Mouse (Mus musculus) hindbrain, embryonic 12.5 days (tissue): Measurements from ENCODE around the gene Kansl3. TPM values are rescaled to one million over a fixed set of nuclear protein-coding genes. Genes with fewer than 3 reads are reported as not detected.

Experiments used
- ATAC-seq: fragments of 200-750 bp; cut with Nextera tagmentation; 2 replicates; pipeline ENCODE4 v1.8.0; 2017; ENCODE audit warnings: moderate TSS enrichment; ENCODE audit not compliant: low FRiP score
- H3K27ac ChIP-seq: fragments of 300-500 bp; sonication (generic); 2 replicates; pipeline ENCODE4 v1.5.1; 2016; ENCODE audit warnings: mild to moderate bottlenecking
- H3K27me3 ChIP-seq: fragments of 300-500 bp; sonication (generic); 2 replicates; pipeline ENCODE4 v1.6.1; 2016; ENCODE audit warnings: mild to moderate bottlenecking
- H3K36me3 ChIP-seq: fragments of 300-500 bp; sonication (generic); 2 replicates; pipeline ENCODE4 v1.6.1; 2016; ENCODE audit warnings: mild to moderate bottlenecking
- H3K4me1 ChIP-seq: fragments of 300-500 bp; sonication (generic); 2 replicates; pipeline ENCODE4 v1.6.1; 2016
- H3K4me2 ChIP-seq: fragments of 300-500 bp; sonication (generic); replicated peaks from 2 replicates; pipeline ENCODE4 v1.6.1; 2016; ENCODE audit warnings: mild to moderate bottlenecking
- H3K4me3 ChIP-seq: fragments of 300-500 bp; sonication (generic); 2 replicates; pipeline ENCODE4 v1.5.1; 2016; ENCODE audit warnings: mild to moderate bottlenecking
- H3K9ac ChIP-seq: fragments of 300-500 bp; sonication (generic); 2 replicates; pipeline ENCODE4 v1.6.1; 2016; ENCODE audit warnings: mild to moderate bottlenecking, moderate library complexity
- H3K9me3 ChIP-seq: fragments of 300-500 bp; sonication (generic); replicated peaks from 2 replicates; pipeline ENCODE4 v1.6.1; 2016; ENCODE audit warnings: mild to moderate bottlenecking
- WGBS: fragments of 180-500 bp; shearing (Covaris S2); methylation state at CpG from one replicate; pipeline ENCODE4 v1.1.7; 2016; 5-methylcytosine and 5-hydroxymethylcytosine counted together
- polyA plus RNA-seq: library from polyadenylated mRNA; unstranded; fragments of >200 nt; fragmentation: Nextera tagmentation; extraction: Ambion mirVana; gene quantifications from 2 replicates; pipeline ENCODE4 v1.2.1, GENCODE M21; 2016

Kansl3 gene
- polyA plus RNA-seq = 44.5 and 45.4 TPM in 2 replicates

DNA sequence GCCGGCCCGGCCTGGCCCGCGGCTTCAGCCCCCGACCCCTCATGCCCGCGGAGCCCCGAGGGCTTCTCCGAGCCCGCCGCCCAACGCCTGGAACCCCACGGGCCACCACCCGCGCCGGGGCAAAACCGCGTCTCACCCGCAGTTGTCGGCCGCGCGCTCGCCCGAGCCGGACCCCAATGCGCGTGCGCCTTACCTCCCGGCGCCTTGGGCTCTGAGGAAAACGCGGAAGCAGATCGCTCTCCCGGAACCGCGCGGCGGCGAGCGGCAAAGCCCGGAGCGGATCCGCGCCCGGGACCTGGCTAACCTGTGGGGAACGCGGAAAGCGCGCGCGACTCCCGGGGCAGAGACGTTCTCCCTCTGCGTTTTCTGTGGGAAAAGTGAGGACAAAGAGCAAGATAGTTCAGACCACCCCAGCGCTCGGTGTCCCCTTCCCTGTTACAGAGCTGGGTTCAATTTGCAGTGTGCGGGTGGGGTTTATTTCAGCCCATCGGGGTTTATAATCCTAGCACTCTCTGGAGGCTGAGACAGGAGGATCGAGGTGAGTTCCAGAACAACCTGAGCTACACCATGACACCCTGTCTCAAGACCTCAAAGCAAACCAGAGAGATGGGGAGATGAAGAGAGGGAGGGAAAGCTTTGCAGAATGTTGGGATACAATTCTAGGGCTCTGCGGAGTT lies at the start of gene Kansl3:
TSS of gene Kansl3 (minus strand) at position 213 of the 677 bp plus-strand sequence.
- ATAC-seq = peak; percentile 81
- Histone ChIP-seq H3K4me2 (peak within 1 kb of the TSS; percentile 69), H3K4me1 (peaks cover 10% of the 10 kb centered on the region), H3K27ac (peak within 1 kb of the TSS; percentile 64), H3K9ac (peak within 1 kb of the TSS; percentile 95), H3K4me3 (peak within 1 kb of the TSS; percentile 83), H3K36me3 (peaks cover 12% of the 10 kb centered on the region), H3K9me3 (no peaks in the 10 kb centered on the region), H3K27me3 (no peaks in the 10 kb centered on the region)
- 3% methylated on average over 61 of the region's 61 CpGs for WGBS

- H3K9me3 ChIP-seq = no peaks in the 10 kb centered on the region
- no peak overlapping the region for H3K4me2 ChIP-seq
- H3K4me3 ChIP-seq = no peak overlapping the region
- no peaks in the 10 kb centered on the region for H3K36me3 ChIP-seq
- 79% methylated on average over 6 of the region's 6 CpGs for WGBS
- no peak overlapping the region for H3K27ac ChIP-seq
- H3K9ac ChIP-seq = no peak overlapping the region
- ATAC-seq = no peak
- no peaks in the 10 kb centered on the region for H3K27me3 ChIP-seq
- H3K4me1 ChIP-seq = peaks cover 9% of the 10 kb centered on the region; the same call in 1 of the 2 replicates
Observed at GRCm38 (mm10) chr1:36404531-36404930, 35.5 kb upstream of the Kansl3 start.

GRCm38 (mm10) chr1:36401509-36401908 lies 32.5 kb upstream of the Kansl3 start:
- Histone ChIP-seq H3K4me2 (no peak overlapping the region), H3K36me3 (no peaks in the 10 kb centered on the region), H3K27ac (no peak overlapping the region), H3K27me3 (no peaks in the 10 kb centered on the region), H3K4me1 (peaks cover 9% of the 10 kb centered on the region; the same call in 1 of the 2 replicates), H3K9me3 (no peaks in the 10 kb centered on the region), H3K4me3 (no peak overlapping the region), H3K9ac (no peak overlapping the region)
- ATAC-seq = peak; percentile 56
- 60% methylated on average over 4 of the region's 4 CpGs for WGBS

DNA sequence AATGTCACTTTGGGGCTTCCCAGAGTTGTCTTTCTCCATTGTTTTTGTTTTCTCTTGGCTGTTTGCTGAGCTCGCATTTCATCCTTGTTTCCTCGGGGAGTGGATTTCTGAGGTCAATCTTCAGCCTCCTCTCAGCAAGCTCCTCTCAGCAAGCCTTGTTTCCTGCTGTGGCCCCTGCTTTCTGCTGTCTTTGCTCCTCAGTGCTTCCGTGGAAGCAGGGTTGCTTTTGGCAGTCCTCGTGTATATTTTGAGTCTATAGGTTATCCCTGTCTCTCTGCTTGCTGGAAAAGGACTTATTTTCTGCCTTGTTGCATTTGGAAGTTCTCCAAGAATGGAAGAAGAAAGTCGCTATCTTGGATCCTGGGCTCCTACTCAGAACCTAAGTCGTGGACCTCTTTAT lies 28.1 kb upstream of the Kansl3 start:
- Histone ChIP-seq H3K27ac (no peak overlapping the region), H3K36me3 (no peaks in the 10 kb centered on the region), H3K4me1 (peaks cover 9% of the 10 kb centered on the region; the same call in 1 of the 2 replicates), H3K4me3 (no peak overlapping the region), H3K9ac (no peak overlapping the region), H3K4me2 (no peak overlapping the region), H3K9me3 (no peaks in the 10 kb centered on the region), H3K27me3 (no peaks in the 10 kb centered on the region)
- WGBS = 20% methylated on average over 6 of the region's 6 CpGs
- no peak for ATAC-seq

- WGBS = 71% methylated on average over 4 of the region's 4 CpGs
Observed at GRCm38 (mm10) chr1:36379582-36379981, 10.6 kb upstream of the Kansl3 start.

GRCm38 (mm10) chr1:36378880-36379279 lies 9.9 kb upstream of the Kansl3 start:
- Histone ChIP-seq H3K27ac (no peak overlapping the region), H3K9ac (no peak overlapping the region), H3K4me1 (no peaks in the 10 kb centered on the region), H3K4me2 (no peak overlapping the region), H3K9me3 (no peaks in the 10 kb centered on the region), H3K4me3 (no peak overlapping the region), H3K27me3 (no peaks in the 10 kb centered on the region), H3K36me3 (no peaks in the 10 kb centered on the region)
- 78% methylated on average over 6 of the region's 6 CpGs for WGBS
- ATAC-seq = no peak

More at GRCm38 (mm10) chr1:36379582-36379981, 10.6 kb upstream of the Kansl3 start:
- H3K27ac ChIP-seq = no peak overlapping the region
- H3K4me2 ChIP-seq = no peak overlapping the region
- no peaks in the 10 kb centered on the region for H3K27me3 ChIP-seq
- H3K9ac ChIP-seq = no peak overlapping the region
- no peaks in the 10 kb centered on the region for H3K4me1 ChIP-seq
- no peak for ATAC-seq
- no peaks in the 10 kb centered on the region for H3K9me3 ChIP-seq
- H3K36me3 ChIP-seq = no peaks in the 10 kb centered on the region
- no peak overlapping the region for H3K4me3 ChIP-seq

DNA sequence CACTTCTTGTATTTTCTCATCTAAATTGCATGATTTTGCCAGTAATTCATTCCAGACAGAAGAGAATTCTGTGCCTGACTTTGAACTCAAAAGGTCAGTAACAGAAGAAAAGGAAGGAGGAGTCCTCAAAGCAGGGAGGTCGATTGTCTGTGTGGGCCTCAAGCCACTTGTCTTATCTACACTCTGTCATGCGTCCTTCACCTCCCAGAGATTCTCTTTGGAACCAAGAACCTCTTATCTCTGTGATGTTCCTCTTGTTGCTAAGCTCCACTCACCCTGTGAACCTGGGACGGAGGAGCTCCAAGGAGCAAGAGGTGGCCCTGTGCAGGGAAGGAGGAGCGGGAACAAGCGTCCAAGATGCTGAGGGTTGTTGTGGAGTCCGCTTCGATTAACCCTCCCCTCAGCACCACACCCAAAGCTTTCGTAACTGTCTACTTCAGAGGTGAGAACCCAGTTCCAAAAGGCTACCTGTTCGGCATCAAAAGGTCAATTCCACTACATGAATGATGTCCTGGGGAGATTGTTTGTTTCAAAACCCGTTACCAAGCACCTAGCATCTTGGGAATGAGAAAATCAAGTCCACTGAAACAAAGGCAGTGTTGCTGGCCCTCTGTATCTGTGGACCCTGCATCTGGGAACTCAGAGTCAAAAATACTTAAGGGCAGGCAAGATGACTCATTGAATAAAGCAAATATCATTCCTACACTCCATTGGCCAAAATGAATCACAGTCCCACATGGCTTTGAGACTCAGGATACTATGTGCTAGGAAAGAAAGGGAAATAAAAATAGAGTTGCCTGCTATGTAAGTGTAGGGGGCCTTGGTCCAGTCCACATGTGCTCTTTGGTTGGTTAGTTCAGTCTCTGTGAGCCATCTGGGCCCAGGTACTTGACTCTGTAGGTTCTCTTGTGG lies 3.2 kb upstream of the Kansl3 start, which contains the start of gene Fer1l5:
TSS of gene Fer1l5 (plus strand) at position 358 of the 912 bp plus-strand sequence.
- H3K9ac ChIP-seq = no peak within 1 kb of the TSS
- H3K27me3 ChIP-seq = no peaks in the 10 kb centered on the region
- H3K36me3 ChIP-seq = no peaks in the 10 kb centered on the region
- no peaks in the 10 kb centered on the region for H3K9me3 ChIP-seq
- H3K4me3 ChIP-seq = no peak within 1 kb of the TSS
- peaks cover 10% of the 10 kb centered on the region for H3K4me1 ChIP-seq
- no peak within 1 kb of the TSS for H3K4me2 ChIP-seq
- no peak within 1 kb of the TSS for H3K27ac ChIP-seq
- WGBS = 83% methylated on average over 10 of the region's 10 CpGs
- ATAC-seq = no peak

DNA sequence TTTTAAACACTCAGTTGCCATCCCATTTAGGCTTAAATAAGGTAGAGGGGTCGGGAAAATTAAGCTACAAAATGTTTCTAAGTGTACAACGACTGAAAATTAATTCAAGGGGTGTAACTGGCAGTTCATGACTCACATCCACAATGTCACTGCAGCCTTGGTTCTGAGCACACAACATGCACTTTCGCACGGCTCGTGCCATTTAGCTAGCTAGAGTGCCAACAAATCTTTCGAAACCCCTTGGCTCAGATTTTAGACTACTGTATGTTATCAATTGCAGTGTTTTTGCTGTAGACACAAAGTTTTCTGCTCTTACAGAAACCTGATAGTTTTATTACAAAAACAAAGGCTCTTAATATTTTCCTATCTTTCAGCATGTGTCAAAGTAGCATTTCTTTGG lies 1.9 kb upstream of the Kansl3 start:
- Histone ChIP-seq H3K4me1 (peaks cover 10% of the 10 kb centered on the region), H3K4me3 (no peak overlapping the region), H3K4me2 (no peak overlapping the region), H3K36me3 (0 out of 2 replicates have a peak, but pooled peaks cover 2% of the 10 kb centered on the region), H3K27me3 (no peaks in the 10 kb centered on the region), H3K9ac (no peak overlapping the region), H3K27ac (no peak overlapping the region), H3K9me3 (no peaks in the 10 kb centered on the region)
- no peak for ATAC-seq
- 87% methylated on average over 6 of the region's 6 CpGs for WGBS

GRCm38 (mm10) chr1:36368112-36368968 lies 641 bp downstream of the Kansl3 start:
- Histone ChIP-seq H3K9ac (peak overlapping the region; percentile 95), H3K4me3 (peak overlapping the region; percentile 83), H3K27me3 (no peaks in the 10 kb centered on the region), H3K27ac (peak overlapping the region; percentile 64), H3K36me3 (peaks cover 20% of the 10 kb centered on the region), H3K4me1 (peaks cover 10% of the 10 kb centered on the region), H3K4me2 (peak overlapping the region; percentile 69), H3K9me3 (no peaks in the 10 kb centered on the region)
- 6% methylated on average over 54 of the region's 55 CpGs for WGBS
- peak; percentile 82 for ATAC-seq

DNA sequence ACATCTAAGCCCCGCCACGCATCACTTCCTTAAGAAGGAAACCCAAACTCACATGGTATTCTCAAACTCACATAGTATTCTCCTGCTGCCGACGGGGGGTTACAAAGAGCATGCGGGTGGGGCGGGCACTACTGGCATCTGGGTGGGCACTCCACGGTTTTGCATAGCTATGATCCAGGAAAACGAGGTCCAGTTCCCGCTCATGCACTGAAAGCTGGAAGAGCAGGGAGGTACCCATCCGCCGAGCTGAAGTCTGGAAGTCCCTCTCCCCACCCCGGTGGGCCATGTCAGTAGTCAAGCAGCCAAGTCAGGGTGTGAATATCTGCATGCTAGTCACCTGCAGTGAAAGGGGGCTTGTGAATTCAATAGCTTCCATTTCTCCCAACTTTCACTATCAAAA lies 1.3 kb downstream of the Kansl3 start:
- Histone ChIP-seq H3K4me1 (peaks cover 10% of the 10 kb centered on the region), H3K4me2 (peak overlapping the region; percentile 69), H3K4me3 (peak overlapping the region; percentile 83), H3K36me3 (peaks cover 22% of the 10 kb centered on the region), H3K27me3 (no peaks in the 10 kb centered on the region), H3K27ac (no peak overlapping the region), H3K9me3 (no peaks in the 10 kb centered on the region), H3K9ac (peak overlapping the region; percentile 95)
- ATAC-seq = no peak
- 56% methylated on average over 12 of the region's 12 CpGs for WGBS

DNA sequence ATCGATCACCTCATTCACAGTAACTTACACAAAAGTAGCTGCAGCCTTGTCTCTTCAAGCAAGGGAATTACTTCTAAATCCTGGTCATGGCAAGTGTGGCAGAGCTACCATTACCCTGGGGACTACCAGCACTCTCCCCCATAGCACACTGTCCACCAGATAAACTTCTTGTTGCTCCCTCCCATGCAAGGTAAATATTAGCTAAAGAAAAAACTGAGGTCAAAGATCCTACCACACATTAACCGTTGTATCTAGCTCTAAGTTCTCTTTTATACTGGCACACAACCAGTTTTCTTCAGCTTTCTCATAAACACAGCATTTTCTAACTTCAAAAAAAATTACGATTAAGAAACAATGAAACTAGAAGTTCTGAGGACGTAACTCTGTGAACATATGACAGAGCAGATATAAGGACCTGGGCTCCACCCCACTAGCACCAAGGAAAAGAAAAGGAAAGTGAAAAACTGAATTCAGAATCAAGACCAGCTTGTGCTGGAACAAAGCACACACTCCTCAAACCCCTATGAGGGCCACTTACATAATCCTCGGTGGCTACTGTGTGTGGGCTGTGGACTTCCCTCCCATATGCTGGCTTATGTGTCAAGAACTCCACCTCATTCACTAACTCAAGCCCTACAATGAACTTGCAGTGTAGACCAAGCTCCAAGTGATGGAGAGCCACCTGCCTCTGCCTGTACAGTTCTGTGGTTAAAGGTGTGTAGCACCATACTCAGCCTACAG lies 11.9 kb downstream of the Kansl3 start:
- no peak overlapping the region for H3K4me2 ChIP-seq
- no peaks in the 10 kb centered on the region for H3K27me3 ChIP-seq
- H3K9me3 ChIP-seq = no peaks in the 10 kb centered on the region
- no peak overlapping the region for H3K9ac ChIP-seq
- H3K27ac ChIP-seq = no peak overlapping the region
- H3K4me3 ChIP-seq = no peak overlapping the region
- WGBS = 96% methylated on average over 5 of the region's 5 CpGs
- no peaks in the 10 kb centered on the region for H3K4me1 ChIP-seq
- ATAC-seq = no peak
- peaks cover 63% of the 10 kb centered on the region for H3K36me3 ChIP-seq
